Mouse (Mus musculus): ENCODE data around the gene Plcb1. TPM values are rescaled to one million over a fixed set of nuclear protein-coding genes. Genes with fewer than 3 reads are reported as not detected.

The Plcb1 gene
- polyA plus RNA-seq, 1 experiment from 2014 or later = 34.5 TPM

Other genes with a start within 250 kb of the Plcb1 start
- not detected in 2 replicates for gene Hao1, start 231.7 kb upstream of the Plcb1 start, polyA plus RNA-seq (2014; fragmentation: Nextera tagmentation; extraction: Ambion mirVana)
- 12.7 and 26.8 TPM in 2 replicates for gene Tmx4, start 141.9 kb upstream of the Plcb1 start, polyA plus RNA-seq (2014; fragmentation: Nextera tagmentation; extraction: Ambion mirVana)

Measured in kidney, embryonic 14.5 days (tissue).